ENCODE assay signal across 25 mouse cellular contexts in genomic region chr6:84661451-84662112, GRCm38 (mm10).
DNase-seq lines count a peak whose midpoint lies in the region; ATAC-seq lines count a peak whose summit lies in the region.
"Had no signal": no experiment of that assay in that cellular context is flagged by ENCODE, and none has a peak within 500 bp of the region (broad histone marks: within the 10 kb centered on the region; RNA-seq: fewer than 3 reads in every experiment).

No protein-coding gene starts in this region.

- H3K27me3 ChIP-seq in liver, embryonic 11.5 days (replicated peaks; ENCODE audit: control insufficient read depth, insufficient read depth, low read length) = no peaks in the 10 kb centered on the region
- H3K27me3 ChIP-seq in neural tube, embryonic 15.5 days (replicated peaks) = no peaks in the 10 kb centered on the region
- no peaks in the 10 kb centered on the region for H3K27me3 ChIP-seq in kidney, embryonic 14.5 days (ENCODE audit: control insufficient read depth, insufficient read depth, low read length)
- H3K27me3 ChIP-seq: forebrain, embryonic 15.5 days; hindbrain, embryonic 13.5 days; intestine, embryonic 15.5 days; limb, embryonic 12.5 days; liver, embryonic 15.5 days; midbrain, embryonic 12.5 days; neural tube, embryonic 13.5 days had no signal

- H3K9ac ChIP-seq in liver, embryonic 11.5 days (ENCODE audit: low read depth, low read length) = no peak overlapping the region
- no peak overlapping the region for H3K9ac ChIP-seq in neural tube, embryonic 15.5 days (replicated peaks)
- no peak overlapping the region for H3K9ac ChIP-seq in kidney, embryonic 14.5 days (ENCODE audit: low read depth, low read length)
- H3K9ac ChIP-seq: forebrain, embryonic 15.5 days; hindbrain, embryonic 13.5 days; intestine, embryonic 15.5 days; limb, embryonic 12.5 days; liver, embryonic 15.5 days; midbrain, embryonic 12.5 days; neural tube, embryonic 13.5 days had no signal

- no peaks in the 10 kb centered on the region for H3K36me3 ChIP-seq in liver, embryonic 11.5 days (ENCODE audit: control insufficient read depth, insufficient read depth, low read length)
- H3K36me3 ChIP-seq in neural tube, embryonic 15.5 days = no peaks in the 10 kb centered on the region
- H3K36me3 ChIP-seq in kidney, embryonic 14.5 days (ENCODE audit: control insufficient read depth, insufficient read depth, low read length) = no peaks in the 10 kb centered on the region
- H3K36me3 ChIP-seq: forebrain, embryonic 15.5 days; hindbrain, embryonic 13.5 days; intestine, embryonic 15.5 days; limb, embryonic 12.5 days; liver, embryonic 15.5 days; midbrain, embryonic 12.5 days; neural tube, embryonic 13.5 days had no signal

- no peak overlapping the region for H3K4me3 ChIP-seq in liver, embryonic 11.5 days (ENCODE audit: low read depth, low read length)
- H3K4me3 ChIP-seq in neural tube, embryonic 15.5 days (replicated peaks) = no peak overlapping the region
- H3K4me3 ChIP-seq in kidney, embryonic 14.5 days (ENCODE audit: low read length) = no peak overlapping the region
- H3K4me3 ChIP-seq: erythroblast, embryonic 14.5 days; forebrain, embryonic 15.5 days; gastrocnemius, adult 2 months; hindbrain, embryonic 13.5 days; intestine, embryonic 15.5 days; layer of hippocampus, adult 2 months; left cerebral cortex, adult 2 months; limb, embryonic 12.5 days; liver, embryonic 15.5 days; midbrain, embryonic 12.5 days; neural tube, embryonic 13.5 days had no signal

- WGBS in liver, embryonic 11.5 days = 56% methylated on average over 2 of the region's 2 CpGs
- 81% methylated on average over 2 of the region's 2 CpGs for WGBS in neural tube, embryonic 15.5 days
- WGBS in kidney, embryonic 14.5 days = 88% methylated on average over 2 of the region's 2 CpGs

- H3K4me2 ChIP-seq in liver, embryonic 11.5 days = no peak overlapping the region
- no peak overlapping the region for H3K4me2 ChIP-seq in neural tube, embryonic 15.5 days
- no peak overlapping the region for H3K4me2 ChIP-seq in kidney, embryonic 14.5 days (replicated peaks; ENCODE audit: low read depth, low read length)
- H3K4me2 ChIP-seq: forebrain, embryonic 15.5 days; hindbrain, embryonic 13.5 days; intestine, embryonic 15.5 days; limb, embryonic 12.5 days; liver, embryonic 15.5 days; midbrain, embryonic 12.5 days; neural tube, embryonic 13.5 days had no signal

- ATAC-seq in inflammation-experienced regulatory T-cells, adult 6 months = peak; percentile 34
- no peak for ATAC-seq in liver, embryonic 11.5 days (replicated peaks; ENCODE audit: low FRiP score)
- no peak for ATAC-seq in neural tube, embryonic 15.5 days (ENCODE audit: low FRiP score)
- ATAC-seq in kidney, embryonic 14.5 days (ENCODE audit: low FRiP score, low TSS enrichment) = no peak
- ATAC-seq: CD4-positive, CD25-positive, alpha-beta regulatory T cell, adult 4 months; forebrain, embryonic 15.5 days; intestine, embryonic 15.5 days; lung, postnatal 0 days had no signal

- H3K4me1 ChIP-seq in liver, embryonic 11.5 days (replicated peaks; ENCODE audit: control insufficient read depth, insufficient read depth, low read length) = no peaks in the 10 kb centered on the region
- no peaks in the 10 kb centered on the region for H3K4me1 ChIP-seq in neural tube, embryonic 15.5 days
- no peaks in the 10 kb centered on the region for H3K4me1 ChIP-seq in kidney, embryonic 14.5 days (ENCODE audit: control insufficient read depth, insufficient read depth, low read length)
- H3K4me1 ChIP-seq: forebrain, embryonic 15.5 days; hindbrain, embryonic 13.5 days; liver, embryonic 15.5 days; neural tube, embryonic 13.5 days had no signal

- H3K9me3 ChIP-seq in liver, embryonic 11.5 days (ENCODE audit: control insufficient read depth, low read length) = no peaks in the 10 kb centered on the region
- no peaks in the 10 kb centered on the region for H3K9me3 ChIP-seq in neural tube, embryonic 15.5 days (replicated peaks)
- H3K9me3 ChIP-seq in kidney, embryonic 14.5 days (ENCODE audit: control insufficient read depth, low read length) = no peaks in the 10 kb centered on the region
- H3K9me3 ChIP-seq: forebrain, embryonic 15.5 days; hindbrain, embryonic 13.5 days; intestine, embryonic 15.5 days; limb, embryonic 12.5 days; liver, embryonic 15.5 days; midbrain, embryonic 12.5 days; neural tube, embryonic 13.5 days had no signal

- H3K27ac ChIP-seq in liver, embryonic 11.5 days (ENCODE audit: low read depth, low read length) = no peak overlapping the region
- H3K27ac ChIP-seq in neural tube, embryonic 15.5 days (replicated peaks) = no peak overlapping the region
- H3K27ac ChIP-seq in kidney, embryonic 14.5 days (ENCODE audit: low read depth, low read length) = no peak overlapping the region
- H3K27ac ChIP-seq: forebrain, embryonic 15.5 days; gastrocnemius, adult 2 months; hindbrain, embryonic 13.5 days; intestine, embryonic 15.5 days; kidney, postnatal 0 days; layer of hippocampus, adult 2 months; left cerebral cortex, adult 2 months; limb, embryonic 12.5 days; liver, embryonic 15.5 days; midbrain, embryonic 12.5 days; neural tube, embryonic 13.5 days had no signal

- peak; percentile 18 for DNase-seq in lung, postnatal 36 days
- DNase-seq in lung, postnatal 14 days = no peak
- DNase-seq in Muller cell, postnatal 12 days (ENCODE audit: inconsistent ontology term) = peak; percentile 66
- no peak for DNase-seq in liver, embryonic 11.5 days (ENCODE audit: low spot score)
- DNase-seq: adrenal gland, postnatal 10 days; cerebellum, postnatal 10 days; gastrocnemius, adult 2 months; right cerebral cortex, postnatal 25 days; thymus, postnatal 36 days had no signal

Comparison
In these comparisons a context has a peak if more than half of its experiments do, and no peak if none do; other contexts are left out.
1. DNase-seq: peak in lung, postnatal 36 days (single experiment) and Muller cell, postnatal 12 days (single experiment); none in lung, postnatal 14 days (single experiment) and liver, embryonic 11.5 days (single experiment).